Mouse (Mus musculus) 3134 (cell line): ENCODE measurements at regions not wholly inside any gene's neighbourhood (a gene's known extent, or its start where the extent isn't known, plus 50 kb on each side); places are given as distances from the start of the nearest gene placed in this dataset.
A peak's percentile ranks its signal among the peaks of the same experiment; 100 is the strongest.

ENCODE experiments used
- DNase-seq: peaks from one replicate; pipeline ENCODE4 v3.0.0-alpha.2; 2011; ENCODE audit warnings: low spot score; ENCODE audit not compliant: insufficient read length; ENCODE audit errors: extremely low read depth

DNA sequence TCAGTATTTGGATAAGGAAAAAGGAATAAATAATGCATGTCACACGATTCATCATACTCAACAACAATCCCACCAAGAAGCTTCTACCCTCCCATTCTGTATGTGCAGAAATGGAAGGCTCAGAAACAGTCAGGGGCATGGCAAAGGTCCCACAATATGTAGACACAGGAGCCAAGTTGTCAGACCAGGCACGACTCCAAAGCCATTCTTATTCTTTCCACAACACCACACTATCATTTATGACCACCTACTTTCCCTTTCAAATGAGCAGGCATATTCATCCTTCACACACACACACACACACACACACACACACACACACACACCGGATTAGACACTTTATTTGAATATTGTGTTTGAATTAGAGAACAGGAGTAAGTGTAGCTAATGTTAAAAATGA is 232.0 kb downstream of the Rab28 start:
- no peak for DNase-seq

DNA sequence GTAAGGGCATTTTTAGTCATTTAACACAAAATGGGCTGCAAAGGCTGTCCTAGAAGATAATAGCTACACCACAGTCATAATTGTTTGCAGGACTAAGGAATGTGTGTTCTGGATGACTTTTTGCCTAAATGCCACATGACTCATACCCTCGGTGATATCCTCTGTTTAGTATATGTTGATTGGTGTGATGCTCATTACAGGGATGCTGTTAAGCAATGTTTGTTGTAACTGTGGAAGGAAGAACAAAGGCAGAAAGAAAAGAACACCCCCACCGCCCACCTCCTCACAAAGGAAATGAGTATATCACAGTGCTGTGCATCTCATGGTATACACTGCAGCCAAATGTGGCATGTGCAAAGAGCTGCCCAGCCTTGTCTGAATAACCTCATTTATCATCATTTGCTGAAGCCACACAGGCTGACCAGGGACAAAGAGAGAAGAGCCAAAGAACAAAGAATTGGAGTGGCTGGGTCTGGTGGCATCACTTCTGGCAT is 262.4 kb downstream of the Rab28 start:
- no peak for DNase-seq

DNA sequence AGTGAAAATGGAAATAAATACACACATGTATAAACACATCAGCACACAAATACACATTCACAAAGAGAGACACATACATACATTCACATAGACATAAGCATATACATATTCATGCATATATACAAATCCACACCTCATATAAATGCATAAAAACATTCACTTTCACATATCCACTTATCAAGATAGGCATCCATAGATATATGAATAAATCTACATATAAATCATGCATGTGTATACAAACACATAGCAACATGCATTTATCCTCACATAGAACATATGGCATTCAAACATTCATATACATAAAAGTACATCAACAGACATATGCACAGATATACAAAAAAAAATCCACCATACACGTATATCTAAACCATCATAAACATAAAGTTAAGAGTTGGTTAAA is 266.9 kb downstream of the Rab28 start:
- DNase-seq = no peak

DNA sequence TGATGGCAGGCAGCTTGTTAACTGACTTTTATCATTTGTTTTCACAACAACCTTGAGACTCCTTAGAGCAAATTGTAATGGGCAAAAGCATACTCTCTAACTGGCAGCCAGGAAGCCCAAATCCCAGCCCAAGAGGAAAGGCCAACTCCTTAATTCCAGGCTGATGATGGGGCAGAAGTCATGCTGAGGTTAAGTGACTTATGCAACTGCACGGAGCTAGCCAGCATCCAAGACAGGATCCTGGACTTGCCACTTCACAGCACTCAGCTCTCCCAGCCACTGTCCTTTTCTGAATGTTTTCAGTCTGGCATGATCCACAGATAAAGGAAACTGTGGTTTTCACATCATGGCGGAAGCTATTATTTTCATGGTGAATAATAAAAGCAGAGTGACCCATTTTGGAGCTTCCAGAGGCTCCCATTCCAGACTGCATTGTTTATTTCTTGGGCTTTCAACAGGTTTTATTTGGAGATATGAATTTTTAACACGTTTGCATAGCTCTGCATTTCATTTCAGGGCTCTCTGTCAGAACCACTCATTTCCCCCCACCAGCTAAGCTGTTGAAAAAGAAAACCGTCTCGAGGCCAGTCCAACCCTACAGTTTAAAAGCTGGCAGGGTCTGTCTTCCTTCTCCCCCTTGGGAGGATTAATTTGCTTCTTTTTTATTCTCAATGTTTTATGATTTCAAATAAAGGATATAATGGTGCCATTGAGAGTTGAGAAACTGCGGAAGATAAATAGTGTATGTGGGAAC is 288.7 kb downstream of the Rab28 start:
- DNase-seq = peak; percentile 67

DNA sequence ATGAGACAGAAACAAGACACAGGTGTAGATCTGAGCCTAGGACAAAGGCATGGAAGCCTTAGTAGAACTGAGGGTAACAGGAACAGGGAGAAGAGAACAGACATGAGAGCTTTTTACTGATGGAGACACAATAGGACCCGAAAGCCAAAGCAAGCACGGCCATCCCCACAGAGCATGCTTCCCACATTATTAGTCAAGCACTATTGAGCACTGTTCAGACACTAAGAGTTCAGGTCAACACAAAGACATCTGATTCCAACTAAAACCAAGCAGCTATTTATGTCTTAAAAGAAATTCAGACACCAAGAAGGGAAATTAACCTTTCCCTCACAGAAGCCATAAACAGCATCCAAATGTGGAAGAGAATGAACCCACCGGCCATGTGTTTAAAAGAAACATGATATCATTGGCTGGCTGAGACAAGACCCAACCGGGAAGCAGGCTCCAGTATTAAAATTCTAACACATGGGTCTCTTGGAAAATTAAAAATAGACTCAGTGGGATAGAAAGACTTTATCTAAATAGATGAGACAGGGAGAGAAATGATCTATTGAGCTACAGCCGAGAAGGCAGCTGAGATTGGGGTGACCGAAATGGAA is 298.8 kb downstream of the Rab28 start:
- DNase-seq = no peak

DNA sequence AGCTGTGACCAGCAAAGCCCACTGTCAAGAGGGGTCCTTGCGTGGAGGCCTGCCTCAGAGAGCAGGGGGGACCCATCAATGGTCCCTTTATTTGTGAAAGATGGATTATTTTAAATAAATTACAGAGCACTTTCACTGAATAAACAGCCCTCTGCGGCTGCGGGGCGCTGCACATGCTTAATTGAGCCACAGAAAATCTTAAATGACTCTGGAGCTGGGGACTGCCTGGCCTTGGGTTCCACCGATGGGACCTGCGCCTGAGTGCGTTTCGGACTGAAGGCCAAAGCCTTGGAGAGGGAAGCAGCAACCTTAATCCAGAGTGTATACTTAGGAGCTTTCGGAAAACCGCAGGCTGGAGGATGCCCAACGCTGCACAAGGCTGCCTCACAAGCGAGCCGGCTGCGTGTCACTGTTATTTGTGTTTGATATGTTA is 315.1 kb downstream of the Rab28 start:
- no peak for DNase-seq

DNA sequence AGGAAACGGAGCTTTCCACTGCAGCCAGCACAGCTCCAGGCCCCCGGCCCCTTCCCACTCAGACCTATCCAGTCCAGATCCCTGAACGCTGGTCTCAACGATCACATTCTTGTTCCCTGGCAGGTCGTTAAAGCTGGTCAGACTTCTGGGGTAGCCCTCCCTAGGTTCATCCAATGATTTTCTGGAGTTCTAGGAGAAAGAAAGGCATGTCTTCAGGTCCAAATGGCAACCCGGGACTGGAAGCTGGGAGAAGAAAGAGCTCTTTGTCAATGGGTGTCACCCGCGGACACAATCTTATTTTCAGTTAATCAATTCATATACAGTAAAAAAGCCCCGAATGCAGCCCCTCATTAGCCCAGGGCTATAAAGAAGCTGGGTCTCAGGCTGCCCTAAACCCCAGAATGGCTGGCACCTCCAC is 315.8 kb downstream of the Rab28 start:
- no peak for DNase-seq

DNA sequence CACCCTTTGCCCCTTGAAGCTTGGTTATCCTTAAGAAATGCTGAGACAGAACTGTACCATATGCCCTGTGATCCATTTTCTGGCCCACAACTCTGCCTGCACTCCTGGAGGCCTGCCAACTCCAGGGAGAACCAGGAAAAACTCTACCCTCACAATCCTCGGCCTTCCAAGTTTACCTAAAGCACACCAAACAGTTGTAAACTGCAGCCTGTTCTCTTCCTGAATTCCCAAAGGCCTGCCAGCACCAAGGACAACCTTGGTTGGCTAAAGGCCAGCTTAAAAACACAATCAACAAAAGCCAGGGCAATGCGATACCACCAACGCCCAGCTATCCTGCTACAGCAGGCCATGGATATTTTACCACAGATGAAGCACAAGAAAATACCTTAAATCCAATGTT is 334.5 kb downstream of the Rab28 start:
- no peak for DNase-seq

DNA sequence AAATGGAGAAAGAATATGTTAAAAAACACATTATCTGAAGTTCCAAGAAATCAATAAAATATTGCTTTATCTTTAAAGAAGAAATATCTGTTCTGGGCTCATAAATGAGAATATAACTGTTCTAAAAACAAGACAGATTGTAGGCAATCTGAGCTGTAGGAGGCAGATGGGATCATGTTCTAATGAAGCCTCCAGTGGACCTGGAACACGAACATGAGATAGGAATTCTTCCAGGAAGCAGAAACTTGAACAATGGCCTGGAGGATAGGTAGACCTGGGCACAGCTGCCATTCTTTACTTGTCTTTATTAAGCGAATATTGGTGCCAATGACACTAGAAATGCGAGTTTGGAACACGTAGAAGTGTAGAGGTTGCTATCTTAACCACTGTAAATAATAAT is 336.5 kb downstream of the Rab28 start:
- DNase-seq = no peak

DNA sequence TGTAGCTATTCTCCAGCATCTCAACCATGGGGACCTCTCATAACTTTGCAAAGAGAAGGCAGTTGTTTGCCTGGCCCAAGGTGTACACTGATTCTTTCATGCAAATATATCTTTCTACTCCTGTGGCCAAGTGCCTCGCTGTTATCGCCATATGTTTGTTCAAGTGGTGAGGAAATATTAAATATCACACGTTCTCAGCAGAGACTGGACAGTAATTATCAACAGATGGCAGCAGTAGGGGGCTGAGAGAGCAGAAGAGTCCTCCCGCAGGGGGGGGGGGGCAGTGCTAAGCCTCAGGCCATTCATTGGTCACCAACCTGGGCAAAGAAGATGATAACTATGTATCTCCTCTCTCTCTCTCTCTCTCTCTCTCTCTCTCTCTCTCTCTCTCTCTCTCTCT is 337.6 kb downstream of the Rab28 start:
- no peak for DNase-seq

DNA sequence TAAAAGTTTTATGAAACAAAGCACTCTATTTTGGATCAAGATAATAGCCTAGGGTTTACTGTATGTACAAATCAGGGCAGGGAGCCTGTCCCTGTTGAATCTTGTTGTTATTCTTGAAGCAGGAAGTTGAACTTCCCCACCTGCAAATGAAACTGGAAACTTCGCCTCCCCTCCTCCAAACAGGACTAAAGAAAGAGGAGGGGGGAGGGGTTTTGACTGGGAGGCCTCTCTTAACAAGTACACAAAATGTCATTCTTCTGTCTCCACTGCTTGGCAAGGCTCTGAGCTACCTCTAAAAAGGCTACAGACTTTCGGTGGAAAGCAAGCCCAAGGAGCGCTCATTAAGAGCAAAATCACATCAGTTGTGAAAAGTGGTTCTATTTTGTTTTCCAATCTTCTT is 338.1 kb downstream of the Rab28 start:
- no peak for DNase-seq

DNA sequence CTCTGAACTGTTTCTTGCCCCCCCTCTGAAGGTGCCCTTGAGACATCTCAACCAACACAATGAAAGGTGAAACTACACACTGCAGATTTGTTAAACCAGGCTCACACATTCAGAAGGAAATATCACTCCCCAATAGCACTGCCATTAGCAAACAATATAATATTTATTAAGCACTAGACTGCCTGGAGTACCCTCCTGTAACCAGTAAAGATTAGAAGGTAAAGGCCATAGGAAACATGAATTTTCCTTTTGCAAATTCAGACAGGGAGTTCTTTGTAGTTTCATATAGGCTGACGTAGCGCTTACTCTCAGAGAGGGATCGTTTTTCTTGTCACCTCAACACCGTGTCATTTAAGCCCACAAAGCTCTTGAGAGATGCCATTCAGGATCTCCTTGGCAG is 342.1 kb downstream of the Rab28 start:
- DNase-seq = no peak

DNA sequence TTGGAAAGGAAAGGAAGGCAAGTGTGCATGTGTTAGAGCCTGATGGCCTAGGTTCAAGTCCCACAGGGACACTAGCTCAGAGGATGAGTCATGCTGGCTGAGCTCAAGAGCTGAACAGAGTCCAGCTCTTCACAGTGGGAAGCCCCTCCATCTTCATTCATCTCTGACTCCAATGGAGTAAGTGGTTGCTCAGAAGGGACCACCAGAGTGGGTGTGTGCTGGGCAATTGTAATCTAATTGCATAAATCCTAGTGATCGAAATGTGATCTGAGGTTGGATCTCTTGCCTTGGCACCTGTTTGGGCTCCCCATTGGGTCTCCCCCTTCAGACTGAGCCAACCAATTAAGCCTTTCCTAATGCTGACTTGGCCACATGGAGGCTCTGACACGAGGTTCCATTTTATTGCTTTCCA is 359.5 kb downstream of the Rab28 start:
- no peak for DNase-seq

DNA sequence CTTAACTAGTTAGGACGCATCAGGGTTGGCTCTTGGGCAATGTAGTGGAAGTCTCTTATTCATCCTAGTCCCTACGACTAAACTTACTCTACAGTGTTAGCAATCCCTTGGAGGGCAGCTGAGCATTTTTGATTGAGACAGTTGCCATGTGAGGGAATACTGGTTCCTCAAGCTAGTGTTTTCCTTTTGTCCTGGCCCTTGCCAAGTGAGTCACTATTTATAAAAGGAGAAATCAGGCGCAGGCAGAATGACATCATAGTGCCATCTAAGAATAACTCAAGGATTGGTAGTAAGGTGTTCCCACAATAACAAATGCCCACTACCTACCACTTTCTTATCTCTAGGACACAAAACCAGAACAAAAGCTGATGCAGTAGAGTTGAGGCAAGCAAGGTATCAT is 360.5 kb downstream of the Rab28 start:
- no peak for DNase-seq

DNA sequence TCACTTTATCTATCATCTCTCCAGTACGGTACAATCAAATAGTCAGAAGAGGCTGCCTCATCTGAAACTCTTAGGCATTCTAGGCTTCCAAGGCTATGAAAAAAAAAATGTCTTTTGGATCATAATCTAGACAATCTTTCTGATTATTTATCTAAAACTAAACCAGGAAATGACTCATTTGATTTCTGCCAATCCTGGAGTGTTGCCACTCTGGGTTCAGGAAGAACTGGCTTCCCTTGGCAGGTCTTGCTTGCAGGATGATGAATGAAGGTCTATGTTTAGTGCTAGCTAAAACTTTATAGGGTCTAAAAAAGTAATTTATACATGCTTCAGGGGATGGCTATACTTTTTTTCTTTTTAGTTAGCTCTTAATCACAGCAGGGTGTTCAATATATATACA is 367.4 kb downstream of the Rab28 start:
- DNase-seq = no peak

DNA sequence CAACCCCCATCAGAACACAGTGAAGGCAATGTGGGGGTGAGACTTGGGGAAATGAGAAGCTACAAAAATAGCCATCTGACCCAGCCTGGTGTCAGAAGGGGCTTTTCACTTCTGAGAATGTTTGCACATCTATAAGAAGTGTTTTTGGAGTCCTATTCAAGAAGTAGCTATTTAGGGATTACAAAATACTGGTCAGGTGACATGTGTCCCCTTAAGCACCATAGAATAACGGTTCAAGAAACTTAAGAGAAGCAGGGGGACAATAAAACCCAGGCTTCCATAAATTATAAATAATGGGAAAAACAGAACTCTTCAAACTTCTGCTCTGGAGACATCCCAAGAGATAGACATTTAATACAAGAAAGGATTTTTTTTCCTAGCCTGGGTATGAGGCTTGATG is 411.5 kb downstream of the Rab28 start:
- no peak for DNase-seq

DNA sequence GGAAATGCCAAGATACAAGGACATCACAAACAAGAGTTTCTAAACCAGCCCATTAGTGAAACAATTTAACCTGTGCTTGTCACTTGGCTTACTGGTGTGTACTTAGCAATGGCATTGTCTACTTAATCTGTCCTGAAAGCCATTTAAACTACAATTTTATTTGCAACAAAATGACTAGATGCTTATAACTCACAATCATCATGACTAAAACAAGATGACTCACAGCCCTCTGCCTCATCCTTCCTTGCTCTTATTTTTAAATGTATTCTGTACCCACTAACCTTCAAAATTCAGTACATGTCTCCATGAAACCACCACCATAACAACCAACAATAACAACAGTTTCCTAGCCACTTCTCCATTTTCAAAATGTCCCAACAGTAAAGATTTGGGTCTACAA is 441.2 kb downstream of the Rab28 start:
- DNase-seq = no peak

DNA sequence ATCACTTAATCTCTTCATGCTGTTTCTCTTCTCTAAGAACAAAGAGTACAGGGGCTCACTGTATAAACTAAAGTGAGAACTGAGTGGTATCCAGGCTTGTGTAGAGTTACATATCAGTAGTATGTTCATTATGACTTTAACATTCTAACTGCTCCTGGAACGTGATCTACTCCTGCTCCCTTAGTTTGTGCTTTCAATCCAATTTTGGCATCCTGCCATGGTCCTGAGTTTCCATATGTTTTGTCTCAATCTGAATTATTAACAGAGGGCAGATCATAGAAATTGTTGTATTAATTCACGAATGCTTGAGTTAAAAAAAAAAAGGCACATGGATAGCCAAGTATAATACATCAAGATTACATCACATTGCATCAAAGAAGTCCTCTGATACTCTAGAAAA is 441.6 kb downstream of the Rab28 start:
- no peak for DNase-seq

DNA sequence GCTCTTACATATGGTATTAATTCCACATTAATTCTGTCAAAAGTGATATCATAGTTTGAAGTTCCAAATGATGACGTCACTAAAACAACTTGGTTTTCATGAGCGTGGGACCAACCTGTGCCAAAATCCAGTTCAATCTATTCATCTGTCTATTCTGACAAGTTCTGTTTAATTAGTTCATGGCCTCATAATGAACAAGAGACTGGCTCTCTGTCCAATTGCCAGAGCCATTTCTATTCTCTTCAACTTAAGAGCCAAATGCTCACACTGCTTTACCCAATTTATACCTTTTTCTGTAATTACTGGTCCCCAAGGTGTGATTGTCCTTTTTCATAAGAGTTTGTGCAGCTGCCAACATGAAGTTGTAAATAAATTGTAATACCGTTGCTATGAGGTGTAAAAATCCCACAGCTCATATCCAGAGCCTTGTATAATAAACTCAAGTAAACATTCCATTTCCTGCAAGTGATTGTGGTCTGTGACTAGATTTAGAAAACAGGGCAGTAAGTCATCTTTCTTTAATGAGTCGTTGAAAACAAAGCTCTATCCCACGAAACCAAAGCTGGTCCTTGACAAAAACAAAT is 446.2 kb downstream of the Rab28 start:
- DNase-seq = no peak
